Mouse (Mus musculus) lung, embryonic 16.5 days (tissue): ENCODE measurements around the gene Tlr5. TPM values are rescaled to one million over a fixed set of nuclear protein-coding genes. Genes with fewer than 3 reads are reported as not detected.

Source experiments
- ATAC-seq: fragments of 200-750 bp; cut with Nextera tagmentation; 2 replicates; pipeline ENCODE4 v1.8.0; 2017; ENCODE audit warnings: low read depth, mild to moderate bottlenecking, moderate library complexity
- H3K27ac ChIP-seq: fragments of 300-500 bp; sonication (generic); 2 replicates; pipeline ENCODE4 v1.5.1; 2014; ENCODE audit warnings: mild to moderate bottlenecking, control low read depth, low read length
- H3K27me3 ChIP-seq: fragments of 300-500 bp; sonication (generic); 2 replicates; pipeline ENCODE4 v1.6.1; 2014; ENCODE audit warnings: low read depth, low read length, mixed read lengths; ENCODE audit not compliant: control insufficient read depth, insufficient read depth
- H3K36me3 ChIP-seq: fragments of 300-500 bp; sonication (generic); 2 replicates; pipeline ENCODE4 v1.6.1; 2014; ENCODE audit warnings: low read length; ENCODE audit not compliant: control insufficient read depth, insufficient read depth
- H3K4me1 ChIP-seq: fragments of 300-500 bp; sonication (generic); replicated peaks from 2 replicates; pipeline ENCODE4 v1.6.1; 2014; ENCODE audit warnings: low read length, mixed read lengths; ENCODE audit not compliant: control insufficient read depth, insufficient read depth
- H3K4me2 ChIP-seq: fragments of 300-500 bp; sonication (generic); 2 replicates; pipeline ENCODE4 v1.6.1; 2014; ENCODE audit warnings: low read depth, low read length, control low read depth
- H3K4me3 ChIP-seq: fragments of 300-500 bp; sonication (generic); 2 replicates; pipeline ENCODE4 v1.5.1; 2014; ENCODE audit warnings: mild to moderate bottlenecking, low read length, control low read depth
- H3K9ac ChIP-seq: fragments of 300-500 bp; sonication (generic); 2 replicates; pipeline ENCODE4 v1.6.1; 2014; ENCODE audit warnings: low read length, control low read depth
- H3K9me3 ChIP-seq: fragments of 300-500 bp; sonication (generic); 2 replicates; pipeline ENCODE4 v1.6.1; 2016; ENCODE audit warnings: low read length; ENCODE audit not compliant: control insufficient read depth
- WGBS: fragments of 180-500 bp; shearing (Covaris S2); extraction: QIAGEN DNeasy Blood & Tissue Kit; methylation state at CpG from one replicate; pipeline ENCODE4 v1.1.7; 2014; 5-methylcytosine and 5-hydroxymethylcytosine counted together
- polyA plus RNA-seq: library from polyadenylated mRNA; unstranded; fragments of >200 nt; fragmentation: Nextera tagmentation; extraction: Ambion mirVana; gene quantifications from 2 replicates; pipeline ENCODE4 v1.2.1, GENCODE M21; 2015

The Tlr5 gene
- polyA plus RNA-seq, 1 experiment from 2014 or later: 1.3 TPM

DNA sequence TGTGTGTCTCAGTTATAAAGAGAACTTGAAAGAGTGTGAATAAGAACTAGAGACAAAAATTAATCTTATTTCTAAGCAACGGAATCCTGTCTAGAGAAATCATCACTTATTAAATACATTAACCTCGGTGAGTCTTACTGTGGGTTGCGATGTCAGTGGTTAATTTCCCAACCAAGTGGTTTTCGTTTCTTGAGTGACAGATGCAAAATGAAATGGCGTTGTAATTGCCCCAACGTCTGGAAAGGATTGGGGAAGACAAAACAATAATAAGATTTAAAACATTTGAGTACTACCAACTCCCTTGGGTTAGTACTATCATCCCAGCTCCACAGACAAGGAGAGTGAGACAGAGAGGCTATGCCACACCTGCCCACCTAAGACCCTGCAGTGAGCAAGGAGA lies 9.0 kb upstream of the Tlr5 start:
- Histone ChIP-seq H3K9me3 (no peaks in the 10 kb centered on the region), H3K9ac (no peak overlapping the region), H3K4me3 (no peak overlapping the region), H3K4me1 (no peaks in the 10 kb centered on the region), H3K4me2 (no peak overlapping the region), H3K27ac (no peak overlapping the region), H3K36me3 (no peaks in the 10 kb centered on the region), H3K27me3 (no peaks in the 10 kb centered on the region)
- no peak for ATAC-seq
- 74% methylated on average over 6 of the region's 6 CpGs for WGBS

DNA sequence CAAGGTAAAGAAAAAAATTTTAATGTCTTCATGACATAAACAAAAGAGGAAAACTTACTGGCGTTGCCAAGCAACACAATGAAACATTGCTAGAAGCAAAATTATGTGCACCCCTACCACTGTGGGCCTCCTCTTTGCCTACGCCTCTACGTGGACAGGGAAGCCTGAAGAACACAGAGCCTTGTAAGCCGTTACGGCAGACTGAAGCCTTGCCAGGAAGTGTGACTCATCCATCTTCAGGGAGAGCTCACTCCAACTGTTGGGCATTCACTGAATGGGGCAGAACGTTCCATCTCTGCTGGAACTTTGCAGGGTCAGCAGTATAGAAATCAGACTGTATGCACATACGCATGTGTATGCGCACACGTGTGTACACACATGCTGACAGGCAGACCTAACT lies 3.3 kb upstream of the Tlr5 start:
- Histone ChIP-seq H3K9ac (no peak overlapping the region), H3K4me1 (peaks cover 13% of the 10 kb centered on the region), H3K4me2 (no peak overlapping the region), H3K27ac (no peak overlapping the region), H3K36me3 (no peaks in the 10 kb centered on the region), H3K9me3 (no peaks in the 10 kb centered on the region), H3K27me3 (no peaks in the 10 kb centered on the region), H3K4me3 (no peak overlapping the region)
- peak; percentile 55; the same call in 1 of the 2 replicates for ATAC-seq
- 40% methylated on average over 9 of the region's 9 CpGs for WGBS

DNA sequence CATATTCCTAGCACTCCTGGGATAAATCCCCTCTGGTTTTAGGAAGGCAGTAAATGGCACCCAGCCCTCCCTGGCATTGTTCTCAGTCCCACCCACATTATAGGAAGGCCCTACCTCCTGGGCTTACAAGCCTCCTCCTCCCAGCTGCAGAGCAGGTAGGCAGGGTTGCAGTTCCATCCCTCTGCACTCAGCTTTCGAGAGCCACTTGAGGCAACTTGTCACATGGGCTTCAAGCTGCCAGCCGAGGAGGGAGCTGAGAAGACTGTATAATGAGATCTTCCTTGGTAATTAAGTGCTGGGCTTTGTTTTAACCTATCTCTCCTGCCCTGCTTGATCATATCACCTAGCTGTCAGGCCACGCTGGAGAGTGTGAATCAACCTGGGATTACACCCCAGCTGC lies 1.4 kb upstream of the Tlr5 start:
- 25% methylated on average over 3 of the region's 3 CpGs for WGBS
- Histone ChIP-seq H3K27ac (0 out of 2 replicates have a peak overlapping the region, but pooled peaks have one; percentile 18), H3K4me2 (no peak overlapping the region), H3K4me1 (peaks cover 16% of the 10 kb centered on the region), H3K36me3 (no peaks in the 10 kb centered on the region), H3K9me3 (no peaks in the 10 kb centered on the region), H3K4me3 (no peak overlapping the region), H3K9ac (no peak overlapping the region), H3K27me3 (no peaks in the 10 kb centered on the region)
- ATAC-seq: peak; percentile 61

DNA sequence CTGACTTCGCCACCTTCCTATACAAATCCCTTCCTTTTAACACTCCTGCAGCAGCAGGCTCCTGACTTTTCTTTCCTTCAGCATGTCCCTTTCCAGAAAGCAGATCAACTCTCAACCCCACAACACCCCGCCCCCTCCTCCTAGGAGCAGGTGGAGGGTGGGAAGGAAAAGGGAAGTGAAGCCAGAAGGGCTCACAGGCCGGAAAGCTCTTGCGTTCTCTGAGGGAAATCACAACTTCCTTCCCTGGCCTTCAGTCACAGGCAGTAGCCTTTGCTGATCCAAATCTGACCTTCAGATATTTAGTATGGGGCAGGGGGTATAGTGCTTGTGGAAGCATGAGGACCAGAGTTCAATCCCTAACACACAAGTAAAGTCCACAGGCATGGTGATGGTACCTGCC lies 921 bp upstream of the Tlr5 start:
- H3K9ac ChIP-seq: no peak overlapping the region
- no peak overlapping the region for H3K4me3 ChIP-seq
- 29% methylated on average over 4 of the region's 4 CpGs for WGBS
- H3K27me3 ChIP-seq: no peaks in the 10 kb centered on the region
- peaks cover 16% of the 10 kb centered on the region for H3K4me1 ChIP-seq
- no peaks in the 10 kb centered on the region for H3K9me3 ChIP-seq
- ATAC-seq: no peak
- H3K27ac ChIP-seq: 0 out of 2 replicates have a peak overlapping the region, but pooled peaks have one; percentile 18
- no peaks in the 10 kb centered on the region for H3K36me3 ChIP-seq
- H3K4me2 ChIP-seq: no peak overlapping the region

DNA sequence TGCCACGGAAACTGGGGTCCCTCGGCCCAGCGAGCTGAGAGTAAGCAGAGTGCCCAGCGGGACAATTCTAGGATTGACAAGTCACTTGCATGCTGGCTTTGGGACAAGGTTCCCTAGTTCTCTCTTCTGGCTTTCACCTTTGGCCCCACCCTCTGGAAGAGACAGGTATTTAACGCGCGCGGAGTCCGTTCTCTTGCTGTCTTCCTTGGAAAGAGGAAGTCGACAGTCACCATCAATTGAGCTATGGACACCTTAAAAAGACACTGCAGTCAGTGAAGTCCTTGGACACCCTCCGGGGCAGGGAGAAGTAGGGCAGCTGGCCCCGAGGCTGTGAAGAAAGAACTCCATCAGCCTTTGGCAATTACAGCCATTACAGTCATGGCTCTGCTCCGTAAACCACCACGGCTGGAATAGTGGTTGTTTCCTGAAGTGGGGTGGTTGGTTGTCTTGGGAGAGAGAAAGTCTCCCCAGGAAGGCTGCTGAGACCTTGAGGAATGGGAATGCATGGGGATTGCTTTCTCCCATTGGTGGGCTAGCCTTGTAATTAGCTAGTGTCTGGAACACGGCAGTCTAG lies 546 bp downstream of the Tlr5 start:
- Histone ChIP-seq H3K27me3 (no peaks in the 10 kb centered on the region), H3K4me1 (peaks cover 23% of the 10 kb centered on the region), H3K36me3 (no peaks in the 10 kb centered on the region), H3K27ac (no peak overlapping the region), H3K4me3 (peak overlapping the region; percentile 56), H3K9ac (peak overlapping the region; percentile 71), H3K4me2 (peak overlapping the region; percentile 70), H3K9me3 (no peaks in the 10 kb centered on the region)
- ATAC-seq: no peak
- whole genome bisulfite sequencing: 16% methylated on average over 15 of the region's 15 CpGs

DNA sequence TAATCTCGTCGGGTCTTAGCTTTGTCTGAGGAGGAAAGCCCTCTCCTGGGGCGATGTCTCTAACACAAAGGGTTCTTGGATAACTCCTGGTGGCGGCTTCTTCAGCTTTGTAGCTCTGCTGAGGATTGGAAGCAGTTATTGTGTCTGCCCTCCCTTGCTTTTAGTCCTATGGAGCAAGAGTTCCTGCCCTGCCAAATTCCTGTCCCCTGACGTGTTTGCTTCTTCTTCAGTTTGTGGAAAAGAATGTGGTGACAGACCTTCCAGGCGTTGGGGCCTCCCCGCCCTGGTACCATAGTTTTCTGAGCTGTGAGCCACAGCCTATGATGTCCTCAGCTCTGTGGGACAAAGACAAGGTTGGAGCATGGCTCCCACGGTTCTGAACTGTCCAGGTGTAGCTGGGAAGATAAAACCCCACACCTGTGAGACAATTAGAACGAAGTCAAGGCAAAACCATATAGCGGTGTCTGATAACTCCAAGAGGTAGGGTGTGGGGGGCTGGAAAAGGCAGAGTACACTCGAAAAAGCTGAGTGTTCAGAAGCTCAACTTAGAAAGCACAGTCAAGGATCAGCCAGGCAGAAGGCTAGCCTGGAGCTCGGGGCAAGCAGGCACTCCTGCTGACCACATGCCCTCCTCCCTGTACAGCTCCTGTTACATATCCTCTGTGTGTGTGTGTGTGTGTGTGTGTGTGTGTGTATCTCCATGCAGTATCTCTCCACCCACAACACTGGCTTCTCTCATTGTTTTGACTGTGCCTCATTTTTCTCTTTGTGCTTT lies 1.8 kb downstream of the Tlr5 start:
- no peaks in the 10 kb centered on the region for H3K36me3 ChIP-seq
- no peak overlapping the region for H3K4me2 ChIP-seq
- 47% methylated on average over 12 of the region's 12 CpGs for WGBS
- ATAC-seq: no peak
- peaks cover 23% of the 10 kb centered on the region for H3K4me1 ChIP-seq
- no peak overlapping the region for H3K4me3 ChIP-seq
- no peaks in the 10 kb centered on the region; the same call in 1 of the 2 replicates for H3K27me3 ChIP-seq
- no peaks in the 10 kb centered on the region for H3K9me3 ChIP-seq
- H3K27ac ChIP-seq: no peak overlapping the region
- H3K9ac ChIP-seq: 0 out of 2 replicates have a peak overlapping the region, but pooled peaks have one; percentile 4

DNA sequence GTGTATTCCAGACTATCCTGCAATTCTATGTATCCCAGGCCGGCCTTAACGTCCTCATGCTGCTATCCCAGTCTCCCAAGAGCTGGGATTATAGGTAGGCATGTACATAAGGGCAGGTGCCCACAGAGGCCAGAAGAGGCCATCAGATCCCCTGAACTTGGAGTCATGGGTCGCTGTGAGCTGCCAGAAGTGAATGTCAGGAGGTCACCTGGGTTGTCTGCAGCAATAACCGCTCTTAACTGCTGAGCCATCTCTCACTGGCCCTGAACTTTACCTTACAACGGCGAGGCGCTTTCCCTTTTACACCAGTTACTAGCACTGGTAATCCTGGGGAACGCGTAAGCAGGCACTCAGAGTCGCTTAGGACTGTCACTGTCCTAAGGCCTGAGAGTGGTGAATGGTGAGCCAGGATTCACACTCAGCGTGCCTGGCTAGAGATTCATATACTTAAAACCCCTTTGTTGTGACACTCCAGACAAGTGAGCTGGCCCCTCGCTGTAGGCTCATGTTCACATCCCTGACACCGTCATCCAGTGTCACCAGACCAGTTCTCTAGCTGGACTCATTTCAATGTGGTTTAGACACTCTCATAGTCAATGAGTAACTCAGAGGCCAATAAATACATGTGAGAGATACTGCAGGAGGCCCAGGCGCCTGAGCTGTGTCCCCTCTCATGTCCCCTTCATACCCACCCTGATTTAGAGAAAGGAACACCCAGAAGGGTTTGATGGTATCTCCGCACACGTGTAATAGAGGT lies 2.6 kb downstream of the Tlr5 start:
- Histone ChIP-seq H3K36me3 (no peaks in the 10 kb centered on the region), H3K4me3 (no peak overlapping the region), H3K4me2 (no peak overlapping the region), H3K27me3 (no peaks in the 10 kb centered on the region; the same call in 1 of the 2 replicates), H3K4me1 (peaks cover 23% of the 10 kb centered on the region), H3K9ac (no peak overlapping the region; the same call in 1 of the 2 replicates), H3K9me3 (no peaks in the 10 kb centered on the region), H3K27ac (no peak overlapping the region)
- ATAC-seq: no peak
- 74% methylated on average over 16 of the region's 16 CpGs for WGBS

DNA sequence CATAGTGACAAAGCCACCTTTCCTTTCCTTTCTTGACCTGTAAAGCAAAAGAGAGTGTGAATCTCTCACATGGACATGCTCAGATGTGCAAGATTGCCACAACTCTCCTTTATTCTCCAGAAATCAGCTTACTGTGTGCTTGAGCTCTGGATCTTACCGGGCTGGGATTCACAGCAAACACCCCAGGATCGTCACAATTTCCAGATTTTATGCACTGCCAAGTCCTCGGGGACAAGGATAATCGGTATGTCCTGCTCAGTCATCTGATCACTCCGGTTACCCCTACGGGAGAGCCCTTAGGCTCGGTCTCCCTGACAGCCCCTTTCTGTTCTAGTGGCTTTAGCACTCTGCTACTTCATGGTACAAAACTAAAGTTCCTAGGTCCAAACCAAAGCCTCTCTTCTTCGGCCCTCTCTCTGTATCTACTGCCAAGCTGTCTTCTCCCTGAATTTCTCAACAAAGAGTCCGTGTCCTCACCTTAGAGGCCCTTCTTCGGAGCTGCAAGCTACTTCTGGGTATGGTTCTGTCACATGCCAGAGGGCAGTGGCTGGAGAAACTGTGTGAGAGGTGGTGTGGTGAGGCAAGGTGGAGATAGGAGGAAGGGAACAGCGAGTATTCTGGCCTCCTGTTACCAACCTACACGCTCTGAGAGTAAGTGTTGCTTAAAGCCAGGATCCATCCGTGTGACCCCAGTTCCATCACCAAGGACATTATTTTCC lies 3.4 kb downstream of the Tlr5 start:
- no peak overlapping the region for H3K9ac ChIP-seq
- ATAC-seq: no peak
- no peaks in the 10 kb centered on the region; the same call in 1 of the 2 replicates for H3K27me3 ChIP-seq
- H3K4me3 ChIP-seq: no peak overlapping the region
- H3K4me1 ChIP-seq: peaks cover 23% of the 10 kb centered on the region
- 80% methylated on average over 13 of the region's 13 CpGs for WGBS
- H3K4me2 ChIP-seq: no peak overlapping the region
- H3K27ac ChIP-seq: no peak overlapping the region
- H3K36me3 ChIP-seq: no peaks in the 10 kb centered on the region
- H3K9me3 ChIP-seq: no peaks in the 10 kb centered on the region
